Mouse (Mus musculus) hematopoietic multipotent progenitor cell, adult 10-12 weeks (in vitro differentiated cells): ENCODE data around the gene Mylpf. TPM values are rescaled to one million over a fixed set of nuclear protein-coding genes. Genes with fewer than 3 reads are reported as not detected.

Experiments
- polyA plus RNA-seq: library from polyadenylated mRNA; stranded (reverse); fragments of >175 nt; gene quantifications from 2 replicates; pipeline ENCODE4 v1.2.3, GENCODE M21; 2012; ENCODE audit warnings: low replicate concordance

Mylpf gene
- polyA plus RNA-seq = 3.8 TPM in 1 of 2 replicates, not detected in the other

GRCm38 (mm10) chr7:127208553-127209438 is at the start of gene Mylpf:
Gene Mylpf (plus strand): TSS chr7:127208890.

GRCm38 (mm10) chr7:127195544-127196295 is 13.0 kb upstream of the Mylpf start, which contains the start of gene Cd2bp2:
Gene Cd2bp2 (minus strand): TSS chr7:127196050.

GRCm38 (mm10) chr7:127208295-127208552 is 466 bp upstream of the Mylpf start, which contains the start of gene Tbc1d10b:
Gene Tbc1d10b (minus strand): TSS chr7:127208468.

GRCm38 (mm10) chr7:127232622-127233367 is 24.1 kb downstream of the Mylpf start, which contains the start of the genes Zfp553 and Sept1:
Gene Zfp553 (plus strand): TSS chr7:127233061.
Gene Sept1 (minus strand): TSS chr7:127233130.

GRCm38 (mm10) chr7:127243870-127244657 is 35.4 kb downstream of the Mylpf start, which contains the start of gene Zfp771:
Gene Zfp771 (plus strand): TSS chr7:127244274.

GRCm38 (mm10) chr7:127260309-127261111 is 51.8 kb downstream of the Mylpf start, which contains the start of gene Dctpp1:
Gene Dctpp1 (minus strand): TSS chr7:127260709.

Other genes starting within 250 kb of the Mylpf start
- gene Cdipt, start 233.0 kb upstream of the Mylpf start, polyA plus RNA-seq = 122 and 191 TPM in 2 replicates
- gene Cdiptos, start 232.8 kb upstream of the Mylpf start, polyA plus RNA-seq = 0.29 and 0.57 TPM in 2 replicates
- gene Mvp, start 194.3 kb upstream of the Mylpf start, polyA plus RNA-seq = 41.4 and 44.2 TPM in 2 replicates
- 2.3 and 8.3 TPM in 2 replicates for gene Pagr1b, start 192.4 kb upstream of the Mylpf start, polyA plus RNA-seq
- gene Pagr1a, start 191.5 kb upstream of the Mylpf start, polyA plus RNA-seq = 4.2 and 54.7 TPM in 2 replicates
- gene Gm42742, start 187.8 kb upstream of the Mylpf start, polyA plus RNA-seq = 120 and 325 TPM in 2 replicates
- gene Prrt2, start 187.7 kb upstream of the Mylpf start, polyA plus RNA-seq = 1.7 and 5.9 TPM in 2 replicates
- 317 and 823 TPM in 2 replicates for gene Maz, start 181.9 kb upstream of the Mylpf start, polyA plus RNA-seq
- gene Kif22, start 166.4 kb upstream of the Mylpf start, polyA plus RNA-seq = 2.6 and 9.1 TPM in 2 replicates
- gene Zg16, start 121.6 kb upstream of the Mylpf start, polyA plus RNA-seq = 0.27 TPM in 1 of 2 replicates, not detected in the other
- gene AI467606, start 117.5 kb upstream of the Mylpf start, polyA plus RNA-seq = 271 and 357 TPM in 2 replicates
- gene Qprt, start 86.7 kb upstream of the Mylpf start, polyA plus RNA-seq = 5.7 and 7.0 TPM in 2 replicates
- 81.8 and 125 TPM in 2 replicates for gene Spn, start 71.1 kb upstream of the Mylpf start, polyA plus RNA-seq
- 63.2 and 81.0 TPM in 2 replicates for gene Cd2bp2, start 12.8 kb upstream of the Mylpf start, polyA plus RNA-seq
- gene Tbc1d10b, start 422 bp upstream of the Mylpf start, polyA plus RNA-seq = 48.8 and 114 TPM in 2 replicates
- gene Zfp553, start 24.2 kb downstream of the Mylpf start, polyA plus RNA-seq = 19.8 and 21.6 TPM in 2 replicates
- 741 and 939 TPM in 2 replicates for gene Sept1, start 24.2 kb downstream of the Mylpf start, polyA plus RNA-seq
- 30.4 and 62.4 TPM in 2 replicates for gene Zfp771, start 35.4 kb downstream of the Mylpf start, polyA plus RNA-seq
- gene Dctpp1, start 51.8 kb downstream of the Mylpf start, polyA plus RNA-seq = 11.9 and 40.3 TPM in 2 replicates
- 18.3 and 56.1 TPM in 2 replicates for gene Sephs2, start 65.2 kb downstream of the Mylpf start, polyA plus RNA-seq
- gene Itgal, start 87.4 kb downstream of the Mylpf start, polyA plus RNA-seq = 65.9 and 91.0 TPM in 2 replicates
- gene Zfp768, start 136.7 kb downstream of the Mylpf start, polyA plus RNA-seq = 11.8 and 12.1 TPM in 2 replicates
- 6.0 and 8.8 TPM in 2 replicates for gene Zfp747, start 167.2 kb downstream of the Mylpf start, polyA plus RNA-seq
- 1.1 and 1.4 TPM in 2 replicates for gene 9130019O22Rik, start 178.3 kb downstream of the Mylpf start, polyA plus RNA-seq
- 5.7 and 9.3 TPM in 2 replicates for gene E430018J23Rik, start 184.7 kb downstream of the Mylpf start, polyA plus RNA-seq
- gene Zfp764, start 197.9 kb downstream of the Mylpf start, polyA plus RNA-seq = 2.3 and 3.1 TPM in 2 replicates
- 25.8 and 61.8 TPM in 2 replicates for gene Zfp688, start 213.2 kb downstream of the Mylpf start, polyA plus RNA-seq
- 13.2 and 16.8 TPM in 2 replicates for gene Zfp689, start 240.3 kb downstream of the Mylpf start, polyA plus RNA-seq